Mouse (Mus musculus): ENCODE results near the gene Spink4. TPM values are rescaled to one million over a fixed set of nuclear protein-coding genes. Genes with fewer than 3 reads are reported as not detected.

Spink4 gene
- polyA plus RNA-seq, 1 experiment, result not detected

DNA sequence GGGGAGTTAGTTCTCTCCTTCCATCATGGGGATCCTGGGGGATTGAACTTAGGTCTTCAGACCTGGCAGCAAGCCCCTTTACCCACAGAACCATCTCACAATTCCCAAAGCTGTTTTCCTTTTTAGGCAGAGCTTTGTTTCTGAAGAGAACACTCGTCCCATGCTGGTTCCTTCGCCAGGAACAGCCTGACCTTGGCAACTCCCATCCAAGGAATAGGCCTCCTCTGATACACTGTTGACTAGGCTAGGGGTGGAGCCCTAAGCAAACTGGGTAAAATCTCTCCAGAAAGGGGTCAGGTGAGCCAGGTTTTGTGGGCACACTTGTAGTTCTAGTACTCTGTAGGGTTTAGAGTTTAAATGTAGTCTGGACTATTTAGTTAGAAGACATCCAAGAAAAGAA lies 20.6 kb upstream of the Spink4 start:
- TF ChIP-seq CTCF (IDR thresholded peaks at IDR 0.05; ENCODE audit: extremely low read depth, insufficient read depth, insufficient read length, insufficient replicate concordance) (no peak), POLR2A (IDR thresholded peaks at IDR 0.05; ENCODE audit: low read depth, low read length) (no peak)

DNA sequence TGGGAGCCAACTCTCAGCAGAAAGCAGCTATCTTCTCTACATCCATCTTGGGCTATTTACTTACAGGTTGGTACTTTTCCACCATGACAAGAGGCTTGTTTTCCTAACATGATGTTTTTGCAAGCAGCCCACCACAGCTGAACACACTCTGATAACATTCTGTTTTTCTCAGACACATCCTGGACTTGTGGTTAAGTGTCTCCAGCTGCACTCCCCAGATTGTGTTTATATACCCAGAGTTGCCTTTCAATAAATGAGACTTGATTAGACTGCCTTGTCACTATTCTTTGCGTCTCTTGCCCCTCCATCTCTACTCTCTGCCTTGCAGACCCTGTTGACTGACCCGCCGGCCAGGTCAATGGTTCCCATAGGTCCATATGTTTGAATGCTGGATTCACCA lies 19.8 kb upstream of the Spink4 start:
- Histone ChIP-seq H3K36me3 (ENCODE audit: control insufficient read depth, insufficient read depth, low read length) (no peaks in the 10 kb centered on the region), H3K27me3 (ENCODE audit: control insufficient read depth, insufficient read depth, low read length) (no peaks in the 10 kb centered on the region), H3K27ac (ENCODE audit: insufficient read depth, low read length) (no peak overlapping the region), H3K4me3 (ENCODE audit: extremely low read depth, insufficient read depth, insufficient read length) (no peak overlapping the region), H3K4me1 (ENCODE audit: control insufficient read depth, insufficient read depth, insufficient read length) (no peaks in the 10 kb centered on the region)
- 91% methylated on average over 3 of the region's 3 CpGs for WGBS
- TF ChIP-seq CTCF (IDR thresholded peaks at IDR 0.05; ENCODE audit: extremely low read depth, insufficient read depth, insufficient read length, insufficient replicate concordance), result no peak
- TF ChIP-seq POLR2A (IDR thresholded peaks at IDR 0.05; ENCODE audit: low read depth, low read length), result no peak
- DNase-seq (ENCODE audit: low read depth in 1 of 2, low spot score in 2 of 2), result no peak

More for the DNA sequence above, 20.6 kb upstream of the Spink4 start:
- H3K36me3 ChIP-seq (ENCODE audit: control insufficient read depth, insufficient read depth, low read length), result no peaks in the 10 kb centered on the region
- no peak overlapping the region for H3K4me3 ChIP-seq (ENCODE audit: extremely low read depth, insufficient read depth, insufficient read length)
- H3K4me1 ChIP-seq (ENCODE audit: control insufficient read depth, insufficient read depth, insufficient read length), result no peaks in the 10 kb centered on the region
- 94% methylated on average over 2 of the region's 2 CpGs for WGBS
- H3K27ac ChIP-seq (ENCODE audit: insufficient read depth, low read length), result no peak overlapping the region
- DNase-seq (ENCODE audit: low read depth in 1 of 2, low spot score in 2 of 2), result no peak
- H3K27me3 ChIP-seq (ENCODE audit: control insufficient read depth, insufficient read depth, low read length), result no peaks in the 10 kb centered on the region

DNA sequence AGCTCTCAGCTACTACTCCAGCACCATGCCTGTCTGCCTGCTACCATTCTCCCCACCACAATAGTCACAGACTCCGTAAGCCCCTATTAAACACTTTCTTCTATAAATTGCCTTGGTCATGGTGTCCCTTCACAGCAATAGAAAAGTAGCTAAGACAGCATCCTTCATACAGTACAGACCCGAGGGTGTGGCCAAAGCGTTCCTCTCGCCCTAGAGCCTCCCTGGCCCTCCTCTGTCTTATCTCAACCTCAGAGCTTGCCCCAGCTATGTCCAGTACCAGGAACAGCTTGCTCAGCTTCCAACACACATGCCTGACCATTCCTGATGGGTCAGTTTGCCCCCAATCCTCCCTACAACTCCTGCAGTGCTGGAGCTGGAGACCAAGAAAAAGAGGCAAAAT lies 19.2 kb upstream of the Spink4 start:
- no peak for DNase-seq (ENCODE audit: low read depth in 1 of 2, low spot score in 2 of 2)
- TF ChIP-seq POLR2A (IDR thresholded peaks at IDR 0.05; ENCODE audit: low read depth, low read length), result no peak
- 92% methylated on average over 4 of the region's 4 CpGs for WGBS

DNA sequence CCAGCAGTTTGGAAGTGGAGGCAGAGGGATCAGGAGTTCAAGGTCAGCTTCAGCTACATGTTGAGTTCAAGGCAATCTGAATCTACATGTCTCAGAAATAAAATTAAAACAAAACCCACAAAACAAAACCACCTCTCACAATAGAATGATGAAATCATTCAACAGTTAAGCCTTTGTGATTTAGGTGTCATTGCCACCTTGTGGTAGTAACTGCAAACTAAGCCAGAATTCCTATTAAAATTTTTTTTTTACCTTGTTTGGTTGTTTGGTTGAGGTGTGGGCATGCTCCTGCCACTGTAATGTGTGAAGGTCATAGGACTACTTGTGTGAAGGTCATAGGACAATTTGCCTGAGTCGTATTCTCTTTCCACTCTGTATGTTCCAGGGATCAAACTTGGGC lies 13.6 kb upstream of the Spink4 start:
- DNase-seq (ENCODE audit: low read depth in 1 of 2, low spot score in 2 of 2), result peak in 1 of 2 experiments; percentile 27
- no peak overlapping the region for H3K4me3 ChIP-seq (ENCODE audit: extremely low read depth, insufficient read depth, insufficient read length)
- 52% methylated on average over 1 of the region's 1 CpGs for WGBS

More for the DNA sequence above, 19.2 kb upstream of the Spink4 start:
- Histone ChIP-seq H3K36me3 (ENCODE audit: control insufficient read depth, insufficient read depth, low read length) (no peaks in the 10 kb centered on the region), H3K27ac (ENCODE audit: insufficient read depth, low read length) (no peak overlapping the region), H3K4me1 (ENCODE audit: control insufficient read depth, insufficient read depth, insufficient read length) (no peaks in the 10 kb centered on the region), H3K27me3 (ENCODE audit: control insufficient read depth, insufficient read depth, low read length) (no peaks in the 10 kb centered on the region), H3K4me3 (ENCODE audit: extremely low read depth, insufficient read depth, insufficient read length) (no peak overlapping the region)

DNA sequence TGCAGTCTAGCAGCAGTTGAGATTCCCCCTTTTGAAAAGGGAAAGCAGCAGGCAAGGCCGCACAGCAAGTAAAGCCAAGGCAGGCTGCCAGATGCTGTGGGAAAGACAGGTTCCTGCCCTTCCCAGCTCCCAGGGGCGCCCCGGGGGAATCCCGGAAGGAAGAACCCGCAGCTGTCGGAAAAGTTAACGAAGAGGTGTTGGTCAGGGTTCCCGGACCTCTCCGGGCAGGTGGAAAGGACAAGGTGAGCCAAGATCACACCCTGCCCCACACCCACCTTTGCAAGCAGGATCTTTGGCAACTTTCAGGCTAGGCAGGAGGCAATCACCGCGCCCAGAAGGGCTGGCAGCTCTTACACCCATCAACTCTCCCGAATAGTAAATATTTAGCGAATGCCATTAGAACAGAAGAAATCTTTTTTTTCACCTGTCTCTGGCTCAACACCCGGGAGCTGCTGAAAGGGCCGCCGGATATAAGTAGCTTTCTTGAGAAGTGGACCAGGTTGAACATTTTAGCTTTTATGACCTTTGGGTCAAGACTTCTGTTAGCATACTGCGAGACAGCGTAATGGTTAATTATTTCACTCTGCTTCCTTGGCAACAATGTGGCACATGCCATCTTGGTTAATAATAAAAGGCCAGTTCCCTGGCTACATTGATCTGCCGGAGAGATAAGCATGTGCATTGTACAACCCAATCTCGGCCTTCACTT lies 11.4 kb upstream of the Spink4 start:
- H3K4me3 ChIP-seq (ENCODE audit: extremely low read depth, insufficient read depth, insufficient read length), result no peak overlapping the region
- H3K36me3 ChIP-seq (ENCODE audit: control insufficient read depth, insufficient read depth, low read length), result no peaks in the 10 kb centered on the region
- H3K27ac ChIP-seq (ENCODE audit: insufficient read depth, low read length), result no peak overlapping the region
- no peaks in the 10 kb centered on the region for H3K4me1 ChIP-seq (ENCODE audit: control insufficient read depth, insufficient read depth, insufficient read length)
- DNase-seq (ENCODE audit: low read depth in 1 of 2, low spot score in 2 of 2), result no peak
- 74% methylated on average over 20 of the region's 20 CpGs for WGBS
- no peaks in the 10 kb centered on the region for H3K27me3 ChIP-seq (ENCODE audit: control insufficient read depth, insufficient read depth, low read length)
- TF ChIP-seq POLR2A (IDR thresholded peaks at IDR 0.05; ENCODE audit: low read depth, low read length), result no peak
- TF ChIP-seq CTCF (IDR thresholded peaks at IDR 0.05; ENCODE audit: extremely low read depth, insufficient read depth, insufficient read length, insufficient replicate concordance), result no peak

More for the DNA sequence above, 13.6 kb upstream of the Spink4 start:
- no peaks in the 10 kb centered on the region for H3K27me3 ChIP-seq (ENCODE audit: control insufficient read depth, insufficient read depth, low read length)
- no peaks in the 10 kb centered on the region for H3K4me1 ChIP-seq (ENCODE audit: control insufficient read depth, insufficient read depth, insufficient read length)
- H3K36me3 ChIP-seq (ENCODE audit: control insufficient read depth, insufficient read depth, low read length), result no peaks in the 10 kb centered on the region
- TF ChIP-seq POLR2A (IDR thresholded peaks at IDR 0.05; ENCODE audit: low read depth, low read length) (no peak), CTCF (IDR thresholded peaks at IDR 0.05; ENCODE audit: extremely low read depth, insufficient read depth, insufficient read length, insufficient replicate concordance) (no peak)
- H3K27ac ChIP-seq (ENCODE audit: insufficient read depth, low read length), result no peak overlapping the region

DNA sequence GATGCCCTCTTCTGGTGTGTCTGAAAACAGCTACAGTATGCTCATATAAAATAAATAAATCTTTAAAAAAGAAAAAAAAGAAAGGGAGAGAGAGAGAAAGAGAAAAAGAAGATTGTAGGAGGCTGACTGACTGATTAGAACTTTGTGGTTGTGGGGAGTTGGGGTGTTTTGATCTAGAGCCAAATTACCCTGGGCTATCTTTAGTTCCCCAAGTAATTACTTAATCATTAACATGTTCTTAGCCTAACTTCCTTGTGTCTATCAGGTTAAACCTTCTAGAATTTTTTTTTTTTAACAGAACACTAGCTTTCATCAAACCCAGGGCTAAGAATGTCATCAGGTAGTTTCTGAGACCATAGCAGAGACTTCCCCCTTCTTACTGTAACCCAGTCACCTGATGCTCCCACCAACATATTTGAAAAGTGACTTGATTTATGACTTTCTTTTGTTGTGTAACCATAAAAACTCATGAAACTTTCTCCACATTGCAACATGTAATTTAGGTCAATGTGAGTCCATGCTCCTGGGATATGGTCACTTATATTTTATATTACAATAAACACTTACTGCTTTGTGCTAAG lies 5.5 kb upstream of the Spink4 start:
- TF ChIP-seq CTCF (IDR thresholded peaks at IDR 0.05; ENCODE audit: extremely low read depth, insufficient read depth, insufficient read length, insufficient replicate concordance), result no peak
- no peak for DNase-seq (ENCODE audit: low read depth in 1 of 2, low spot score in 2 of 2)
- Histone ChIP-seq H3K27me3 (ENCODE audit: control insufficient read depth, insufficient read depth, low read length) (no peaks in the 10 kb centered on the region), H3K27ac (ENCODE audit: insufficient read depth, low read length) (no peak overlapping the region), H3K36me3 (ENCODE audit: control insufficient read depth, insufficient read depth, low read length) (no peaks in the 10 kb centered on the region), H3K4me1 (ENCODE audit: control insufficient read depth, insufficient read depth, insufficient read length) (no peaks in the 10 kb centered on the region), H3K4me3 (ENCODE audit: extremely low read depth, insufficient read depth, insufficient read length) (no peak overlapping the region)

DNA sequence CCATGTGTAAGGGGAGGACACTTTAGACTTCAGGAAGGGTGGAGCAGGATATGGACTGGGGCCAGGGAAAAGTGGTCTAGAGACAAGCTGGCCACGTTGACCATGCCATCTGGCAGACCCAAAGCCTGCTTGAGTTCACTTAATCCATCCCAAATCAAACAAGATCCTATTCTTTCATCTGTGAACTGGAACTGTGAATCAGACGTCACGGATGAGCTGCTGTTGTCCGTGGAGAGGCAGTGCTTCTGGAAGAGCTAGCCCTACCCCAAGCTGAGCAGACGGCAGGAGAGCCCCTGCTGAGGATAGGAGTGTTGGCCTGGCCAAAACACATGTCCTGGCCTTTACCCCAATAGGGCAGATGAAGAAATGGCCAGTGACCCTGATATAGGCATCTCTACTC lies 3.9 kb upstream of the Spink4 start:
- H3K36me3 ChIP-seq (ENCODE audit: control insufficient read depth, insufficient read depth, low read length), result no peaks in the 10 kb centered on the region
- TF ChIP-seq CTCF (IDR thresholded peaks at IDR 0.05; ENCODE audit: extremely low read depth, insufficient read depth, insufficient read length, insufficient replicate concordance) (no peak), POLR2A (IDR thresholded peaks at IDR 0.05; ENCODE audit: low read depth, low read length) (no peak)
- no peak overlapping the region for H3K27ac ChIP-seq (ENCODE audit: insufficient read depth, low read length)
- H3K27me3 ChIP-seq (ENCODE audit: control insufficient read depth, insufficient read depth, low read length), result no peaks in the 10 kb centered on the region
- H3K4me3 ChIP-seq (ENCODE audit: extremely low read depth, insufficient read depth, insufficient read length), result no peak overlapping the region
- whole genome bisulfite sequencing, result 83% methylated on average over 5 of the region's 5 CpGs
- DNase-seq (ENCODE audit: low read depth in 1 of 2, low spot score in 2 of 2), result no peak
- H3K4me1 ChIP-seq (ENCODE audit: control insufficient read depth, insufficient read depth, insufficient read length), result no peaks in the 10 kb centered on the region
